Mouse (Mus musculus): ENCODE measurements at regions not wholly inside any gene's neighbourhood (a gene's known extent, or its start where the extent isn't known, plus 50 kb on each side); places are given as distances from the start of the nearest gene placed in this dataset.

DNA sequence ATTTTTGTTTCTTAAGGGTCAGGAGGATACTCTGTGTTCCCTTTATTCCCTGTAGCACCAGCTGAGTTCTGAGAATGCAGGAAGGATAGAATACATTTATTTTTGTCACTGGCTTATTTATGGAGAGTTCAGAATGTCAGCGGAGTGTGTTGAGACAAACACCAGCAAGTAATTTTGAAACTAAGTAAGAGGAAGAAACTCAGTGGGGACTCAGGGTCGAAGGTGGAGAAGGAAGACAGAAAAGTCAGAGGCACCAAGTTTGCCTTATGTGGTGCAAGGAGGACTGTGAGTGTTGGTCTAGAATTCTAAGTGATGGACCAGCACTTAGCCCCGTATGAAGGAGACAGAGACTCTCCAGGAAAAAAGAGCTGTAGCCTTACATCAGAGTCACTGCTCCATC is 520.7 kb upstream of the Tmpo start:
- Histone ChIP-seq H3K27me3 (replicated peaks) (no peaks in the 10 kb centered on the region), H3K36me3 (replicated peaks in 1 of 2; ENCODE audit: control insufficient read depth in 1 of 2, insufficient read depth in 1 of 2, low read length in 1 of 2) (no peaks in the 10 kb centered on the region), H3K4me3 (replicated peaks in 1 of 3; ENCODE audit: low read depth in 2 of 3, low read length in 2 of 3, poor library complexity in 1 of 3) (no peak overlapping the region), H3K4me1 (ENCODE audit: control insufficient read depth in 1 of 2, insufficient read depth in 2 of 2) (peaks cover 0 to 14% of the 10 kb centered on the region in 2 experiments; a peak in 2 of 4 replicates), H3K9me3 (replicated peaks; ENCODE audit: low read length) (peaks cover 13% of the 10 kb centered on the region), H3K4me2 (ENCODE audit: insufficient read depth, low read depth, poor library complexity, severe bottlenecking) (no peak overlapping the region), H3K9ac (ENCODE audit: insufficient read depth, low read depth) (no peak overlapping the region), H3K27ac (ENCODE audit: insufficient read depth, low read depth) (no peak overlapping the region), H3K79me2 (replicated peaks; ENCODE audit: control insufficient read depth, extremely low read depth, insufficient read depth, poor library complexity, severe bottlenecking) (no peaks in the 10 kb centered on the region)
- in situ Hi-C loops (cut with MboI; ENCODE audit: low pct_ligation_motif_present, low pct_unique_long_range_greater_than_20kb, low sequenced_read_pairs) = no loop called here
- TF ChIP-seq RCOR1 (conservative IDR thresholded peaks at IDR 0.05; ENCODE audit: low read depth, low read length) (no peak), ZNF384 (IDR thresholded peaks at IDR 0.05; ENCODE audit: low read depth, low read length) (no peak), ZC3H11A (IDR thresholded peaks at IDR 0.05; ENCODE audit: low read depth, low read length) (no peak), JUND (conservative IDR thresholded peaks at IDR 0.05; ENCODE audit: low read depth, low read length) (peak; percentile 35; the same call in 1 of the 2 replicates), E2F4 (IDR thresholded peaks at IDR 0.05; ENCODE audit: insufficient replicate concordance, low read depth, low read length) (no peak), USF2 (conservative IDR thresholded peaks at IDR 0.05; ENCODE audit: low read depth, low read length) (no peak), IRF4 (IDR thresholded peaks at IDR 0.05; ENCODE audit: low read depth, low read length) (peak; percentile 66), EP300 (IDR thresholded peaks at IDR 0.05; ENCODE audit: low read length) (peak; percentile 34; the same call in 1 of the 2 replicates), JUN (IDR thresholded peaks at IDR 0.05; ENCODE audit: insufficient read depth, low read depth, low read length) (0 out of 2 replicates have a peak, but pooled peaks have one; percentile 6), UBTF (IDR thresholded peaks at IDR 0.05; ENCODE audit: low read depth, low read length) (no peak), KAT2A (IDR thresholded peaks at IDR 0.05; ENCODE audit: insufficient replicate concordance, low read length) (no peak), CHD1 (IDR thresholded peaks at IDR 0.05; ENCODE audit: low read depth, low read length) (no peak), SIN3A (IDR thresholded peaks at IDR 0.05; ENCODE audit: low read length) (no peak)
- dilution Hi-C loops (cut with MboI; ENCODE audit: extremely low pct_ligation_motif_present, extremely low pct_unique_long_range_greater_than_20kb, low sequenced_read_pairs) = no loop called here
- peak; percentile 24 for DNase-seq (ENCODE audit: extremely low read depth)

DNA sequence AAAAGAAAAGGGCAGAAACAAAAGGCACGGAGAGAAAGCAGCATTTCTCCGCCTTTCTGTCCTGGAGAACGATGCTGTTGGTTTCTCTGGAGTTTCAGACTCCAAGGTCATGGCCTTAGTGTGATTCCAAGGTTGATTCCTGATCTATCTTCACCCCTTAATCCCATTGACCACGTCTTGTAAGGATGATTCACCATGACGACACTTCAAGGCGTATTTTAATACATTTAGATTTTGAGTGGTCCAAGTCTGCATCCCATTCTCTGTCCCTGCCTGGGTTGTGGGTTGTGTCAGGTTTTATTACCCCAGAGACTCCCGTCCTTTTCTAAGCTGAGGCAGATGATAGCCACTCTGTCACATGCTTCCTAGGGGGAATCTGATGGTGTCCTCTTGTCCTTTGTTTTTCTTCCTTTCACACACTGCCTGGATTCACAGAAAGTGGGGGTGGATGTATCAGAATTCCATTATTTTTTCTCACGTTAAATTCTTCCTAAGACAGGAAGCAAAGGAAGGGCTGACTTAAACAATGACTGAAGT is 505.0 kb upstream of the Tmpo start:
- no peak for DNase-seq (ENCODE audit: extremely low read depth)
- H3K9ac ChIP-seq (ENCODE audit: insufficient read depth, low read depth) = no peak overlapping the region
- H3K4me1 ChIP-seq (ENCODE audit: control insufficient read depth in 1 of 2, insufficient read depth in 2 of 2) = no peaks in the 10 kb centered on the region
- no peak overlapping the region for H3K4me3 ChIP-seq (replicated peaks in 1 of 3; ENCODE audit: low read depth in 2 of 3, low read length in 2 of 3, poor library complexity in 1 of 3)
- in situ Hi-C loops (cut with MboI; ENCODE audit: low pct_ligation_motif_present, low pct_unique_long_range_greater_than_20kb, low sequenced_read_pairs) = no loop called here
- dilution Hi-C loops (cut with MboI; ENCODE audit: extremely low pct_ligation_motif_present, extremely low pct_unique_long_range_greater_than_20kb, low sequenced_read_pairs) = no loop called here
- no peak for TF ChIP-seq MAX (IDR thresholded peaks at IDR 0.05; ENCODE audit: low read length)
- TF ChIP-seq TCF12 (IDR thresholded peaks at IDR 0.05; ENCODE audit: low read depth, low read length) = no peak
- TF ChIP-seq ELF1 (IDR thresholded peaks at IDR 0.05; ENCODE audit: low read depth, low read length) = no peak
- no peak for TF ChIP-seq CHD1 (IDR thresholded peaks at IDR 0.05; ENCODE audit: low read depth, low read length)
- TF ChIP-seq JUN (IDR thresholded peaks at IDR 0.05; ENCODE audit: insufficient read depth, low read depth, low read length) = no peak
- no peak for TF ChIP-seq KAT2A (IDR thresholded peaks at IDR 0.05; ENCODE audit: insufficient replicate concordance, low read length)
- no peak for TF ChIP-seq MXI1 (IDR thresholded peaks at IDR 0.05; ENCODE audit: low read depth, low read length)
- no peak for TF ChIP-seq ZC3H11A (IDR thresholded peaks at IDR 0.05; ENCODE audit: low read depth, low read length)
- H3K79me2 ChIP-seq (replicated peaks; ENCODE audit: control insufficient read depth, extremely low read depth, insufficient read depth, poor library complexity, severe bottlenecking) = no peaks in the 10 kb centered on the region
- no peaks in the 10 kb centered on the region for H3K27me3 ChIP-seq (replicated peaks)
- no peaks in the 10 kb centered on the region for H3K36me3 ChIP-seq (replicated peaks in 1 of 2; ENCODE audit: control insufficient read depth in 1 of 2, insufficient read depth in 1 of 2, low read length in 1 of 2)
- peaks cover 8% of the 10 kb centered on the region for H3K9me3 ChIP-seq (replicated peaks; ENCODE audit: low read length)
- H3K27ac ChIP-seq (ENCODE audit: insufficient read depth, low read depth) = no peak overlapping the region
- H3K4me2 ChIP-seq (ENCODE audit: insufficient read depth, low read depth, poor library complexity, severe bottlenecking) = no peak overlapping the region
